Comparison of ENCODE assay signal across 29 mouse cellular contexts in genomic region chr5:138094474-138094873, GRCm38 (mm10). TPM values are rescaled to one million over a fixed set of nuclear protein-coding genes. Genes with fewer than 3 reads are reported as not detected.
"Had no signal": no experiment of that assay in that cellular context is flagged by ENCODE, and none has a peak within 500 bp of the region (broad histone marks: within the 10 kb centered on the region; RNA-seq: fewer than 3 reads in every experiment).

No protein-coding gene starts in this region.

- H3K9me3 ChIP-seq: kidney, embryonic 15.5 days; midbrain, embryonic 13.5 days had no signal

- ATAC-seq: intestine, postnatal 0 days; midbrain, embryonic 13.5 days had no signal

- H3K27me3 ChIP-seq: kidney, embryonic 15.5 days; midbrain, embryonic 13.5 days had no signal

- H3K4me3 ChIP-seq: kidney, embryonic 15.5 days; left cerebral cortex, adult 2 months; midbrain, embryonic 13.5 days had no signal

- H3K4me2 ChIP-seq: kidney, embryonic 15.5 days; midbrain, embryonic 13.5 days had no signal

- H3K27ac ChIP-seq: kidney, embryonic 15.5 days; left cerebral cortex, adult 2 months; midbrain, embryonic 13.5 days had no signal

- H3K9ac ChIP-seq: kidney, embryonic 15.5 days; midbrain, embryonic 13.5 days had no signal

- DNase-seq: kidney, adult 8-10 months; kidney, postnatal 10 days; kidney, postnatal 36 days; layer of hippocampus, postnatal 36 days; lung, adult 2 months; lung, postnatal 14 days; lung, postnatal 4 days; thymus, adult 2 months; thymus, postnatal 14 days; thymus, postnatal 4 days had no signal

- H3K4me1 ChIP-seq: midbrain, embryonic 13.5 days had no signal

RNA-seq across cellular contexts. Expression of gene Smok3c, which starts 41.5 kb away (rescaled TPM):
- total RNA-seq: layer of hippocampus, adult 8-10 months; layer of hippocampus, postnatal 10 days; layer of hippocampus, postnatal 36 days; left cerebral cortex, adult 2 months; left cerebral cortex, postnatal 10 days; left cerebral cortex, postnatal 36 days; megakaryocyte progenitor cell, adult 5-6 weeks; midbrain, postnatal 0 days had no signal
- polyA plus RNA-seq: intestine, embryonic 14.5 days; intestine, postnatal 0 days; kidney, embryonic 15.5 days; limb, embryonic 11.5 days; limb, embryonic 14.5 days; lung, adult 2 months; lung, embryonic 16.5 days; midbrain, embryonic 13.5 days; midbrain, postnatal 0 days; neural tube, embryonic 11.5 days; neural tube, embryonic 14.5 days; small intestine, adult 2 months; spleen, adult 2 months; stomach, embryonic 16.5 days; thymus, adult 2 months had no signal
